Mouse (Mus musculus) B cell, adult 2 months (primary cell): ENCODE measurements at regions not wholly inside any gene's neighbourhood (a gene's known extent, or its start where the extent isn't known, plus 50 kb on each side); places are given as distances from the start of the nearest gene placed in this dataset.

Experiments
- DNase-seq, 2 experiments: peaks; one replicate each; pipeline ENCODE4 v3.0.0; 2022

- DNase-seq = no peak
Observed at GRCm38 (mm10) chr1:194160761-194161461, 457.1 kb upstream of the Plxna2 start.

DNA sequence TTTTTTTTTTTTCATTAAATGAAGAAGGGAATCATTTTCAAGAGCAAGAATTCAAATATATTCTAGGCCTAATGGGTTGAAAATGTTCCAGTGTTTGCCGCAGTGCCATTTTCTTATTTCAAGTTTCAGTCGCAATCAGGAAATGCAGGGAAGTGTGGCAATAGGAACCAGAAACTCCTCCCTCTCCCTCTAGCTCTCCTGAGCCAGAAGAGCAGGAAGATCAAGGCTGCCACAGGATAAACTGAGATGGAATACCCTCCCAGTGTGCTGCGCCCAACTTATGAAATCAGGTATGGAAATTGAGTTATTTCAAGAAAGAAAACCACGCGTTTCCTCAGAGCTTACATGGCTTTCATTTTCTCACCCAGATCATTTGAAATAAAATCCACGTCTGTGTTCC is 460.8 kb upstream of the Plxna2 start:
- DNase-seq = no peak

GRCm38 (mm10) chr1:194148416-194149364 is 469.3 kb upstream of the Plxna2 start:
- no peak for DNase-seq

- no peak for DNase-seq
Observed at GRCm38 (mm10) chr1:194117631-194118360, 500.2 kb upstream of the Plxna2 start.

DNA sequence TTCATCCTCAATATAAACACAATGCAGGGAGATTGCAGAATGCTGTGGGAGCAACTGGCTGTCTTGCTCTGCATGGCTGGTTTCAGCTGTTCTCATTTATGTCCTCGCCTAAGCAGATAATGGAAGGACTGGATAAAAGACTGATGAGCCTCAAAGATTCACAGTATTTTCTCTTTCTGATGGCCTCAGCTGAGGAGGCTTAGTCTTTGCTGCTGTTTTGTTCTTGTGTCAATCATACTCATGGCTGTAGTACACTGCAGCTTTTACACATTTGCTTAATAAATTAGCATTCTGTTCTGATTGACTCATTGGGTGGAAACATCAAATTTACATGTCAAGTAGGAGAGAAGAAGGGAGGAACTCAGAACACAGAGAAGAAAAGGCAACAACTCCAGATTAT is 503.6 kb upstream of the Plxna2 start:
- DNase-seq = no peak

DNA sequence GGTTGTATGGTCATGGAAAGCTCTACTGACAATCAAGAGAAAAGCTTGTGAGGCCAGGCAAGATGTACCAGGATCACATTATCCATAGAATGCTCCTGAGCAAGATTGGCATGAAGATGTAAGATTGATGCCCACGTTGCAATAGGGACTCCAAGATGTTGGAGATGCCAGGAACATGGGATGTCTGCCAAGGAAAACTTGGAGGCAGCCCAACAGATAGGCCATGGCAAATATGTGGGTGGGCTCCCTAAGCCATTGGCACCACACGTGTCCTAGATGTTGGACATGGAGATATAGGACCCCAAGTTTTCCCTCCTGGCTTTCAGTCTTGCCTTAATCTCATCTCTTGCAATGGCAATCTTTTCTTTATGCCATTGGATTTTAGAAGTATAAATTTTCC is 506.1 kb upstream of the Plxna2 start:
- DNase-seq = no peak

DNA sequence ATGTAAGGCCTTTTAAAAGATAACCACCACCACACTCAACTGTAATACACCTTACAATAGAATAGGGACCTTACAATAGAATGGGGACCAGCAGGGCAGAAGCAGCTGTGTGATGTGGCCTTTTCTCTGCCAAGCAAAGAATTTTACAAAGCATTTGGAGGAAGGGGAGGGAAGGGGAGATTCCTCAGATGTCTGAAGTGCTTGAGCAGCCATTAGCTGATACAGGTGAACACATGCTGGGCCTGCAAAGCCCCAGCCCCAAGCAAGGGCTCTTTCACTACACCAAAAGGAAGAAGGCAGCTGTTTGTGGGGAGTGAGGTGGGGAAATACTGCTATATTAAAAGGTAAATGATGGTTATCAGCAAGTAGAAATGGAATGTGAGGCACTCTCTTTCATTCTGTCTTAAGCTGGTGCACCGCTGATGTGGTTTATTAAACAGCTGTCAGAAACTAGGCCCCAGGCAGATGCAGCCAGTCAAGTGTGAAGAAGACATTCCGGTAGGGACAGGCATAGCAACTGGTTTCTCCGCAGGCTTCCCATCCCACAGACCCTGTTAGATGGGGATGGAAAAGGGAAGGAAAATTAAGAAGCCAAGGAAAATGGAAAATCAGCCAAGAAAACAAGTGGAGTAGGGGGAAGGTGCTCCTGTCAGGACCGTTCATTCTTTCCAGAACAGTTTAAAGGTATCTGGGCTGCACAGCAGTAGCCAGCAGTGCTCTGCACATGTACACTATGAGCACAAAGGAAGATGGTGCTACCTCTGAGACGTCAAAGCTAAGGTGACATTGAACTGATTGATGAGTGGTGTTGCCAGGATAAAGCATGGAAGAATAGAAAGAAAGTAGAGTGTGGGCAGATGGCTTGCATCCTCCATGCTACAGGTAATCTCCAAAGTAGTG is 508.6 kb upstream of the Plxna2 start:
- DNase-seq = no peak

DNA sequence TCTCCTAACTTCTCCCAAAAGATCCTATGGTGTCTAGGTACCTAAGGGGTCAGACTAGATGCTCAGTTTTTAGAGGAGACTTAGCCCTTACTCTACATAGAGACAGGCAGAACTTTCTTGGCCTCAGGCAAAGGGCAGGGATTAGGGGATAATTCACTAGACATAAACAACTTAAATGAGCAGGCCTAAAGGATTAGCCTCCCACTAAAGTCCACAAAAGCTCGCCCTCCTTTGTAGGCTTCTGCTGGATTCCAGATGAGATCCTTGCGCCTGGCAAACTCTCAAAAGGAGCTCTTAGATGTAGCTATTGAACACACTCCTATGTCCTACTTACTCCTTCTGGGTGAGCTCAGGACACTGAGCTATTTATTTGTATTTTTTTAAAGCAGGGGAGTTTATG is 509.9 kb upstream of the Plxna2 start:
- DNase-seq = no peak

DNA sequence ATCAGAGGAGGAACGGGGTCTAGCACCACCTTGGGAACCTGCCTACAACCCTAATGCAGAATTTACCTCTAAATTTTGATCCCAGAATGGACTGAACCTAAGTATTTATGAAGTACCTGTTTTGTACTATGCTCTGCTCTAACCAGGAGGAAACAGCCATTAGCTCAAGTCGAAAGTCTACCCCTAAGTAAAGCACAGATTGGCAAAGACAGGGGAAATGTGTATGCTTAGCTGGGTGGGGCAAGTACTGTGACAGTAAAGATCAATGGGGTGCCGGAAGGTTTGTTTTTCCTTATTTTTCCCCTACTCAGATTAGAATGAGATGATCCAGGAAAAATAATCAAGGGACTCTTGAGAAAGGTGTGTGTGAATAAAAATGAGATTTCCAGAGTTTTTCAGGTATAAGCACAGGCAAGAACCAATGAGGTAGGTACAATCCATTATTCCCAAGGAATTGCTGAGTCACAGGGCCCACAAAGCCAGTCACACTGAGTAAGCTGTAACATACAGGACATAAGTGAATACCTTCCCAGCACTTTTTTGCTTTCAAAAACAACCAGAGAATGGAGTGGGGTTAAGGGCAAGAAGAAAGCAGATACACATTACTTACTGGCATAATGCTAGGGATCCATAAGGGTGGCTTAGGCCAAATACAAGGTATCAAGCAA is 510.6 kb upstream of the Plxna2 start:
- no peak for DNase-seq

GRCm38 (mm10) chr1:194089918-194090548 is 528.0 kb upstream of the Plxna2 start:
- no peak for DNase-seq

DNA sequence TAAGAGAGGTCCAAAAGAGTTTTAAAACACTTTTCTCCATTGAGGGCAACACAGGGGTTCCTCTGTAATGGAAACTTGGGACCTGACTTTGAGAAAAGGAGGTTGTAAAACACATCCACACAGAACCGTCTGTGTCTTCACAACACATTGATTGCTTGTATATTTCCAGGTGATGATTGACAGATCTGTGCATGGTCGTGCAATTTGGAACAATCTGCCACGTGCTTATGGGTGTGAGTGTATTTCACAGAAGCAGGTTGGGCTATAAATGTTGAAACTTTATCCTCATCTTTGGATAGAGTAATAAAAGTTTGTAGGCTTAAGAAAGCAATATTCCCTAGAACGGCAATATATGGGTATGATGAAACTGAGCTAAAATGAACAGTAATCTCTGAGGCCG is 559.5 kb upstream of the Plxna2 start:
- no peak for DNase-seq

DNA sequence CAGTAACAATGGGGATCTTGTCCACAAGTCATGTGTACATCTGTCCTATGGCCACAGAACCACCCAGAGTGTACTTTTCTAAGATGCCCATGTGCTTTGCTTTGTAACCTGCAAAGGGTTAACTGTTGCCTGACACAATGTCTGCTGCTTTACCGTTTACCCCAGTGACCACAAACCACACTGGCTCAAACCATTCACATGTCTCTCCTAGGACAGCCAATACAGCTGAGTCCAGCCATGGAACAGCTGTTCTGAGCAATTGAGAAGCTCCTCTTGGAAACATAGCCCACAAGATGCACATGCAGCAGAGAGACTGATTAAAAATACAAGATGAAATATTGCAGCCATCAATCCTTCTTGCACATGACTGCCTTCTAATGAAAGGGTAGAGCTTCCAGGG is 561.5 kb upstream of the Plxna2 start:
- DNase-seq = no peak

- DNase-seq = no peak
Observed at GRCm38 (mm10) chr1:194049746-194050351, 568.2 kb upstream of the Plxna2 start.

GRCm38 (mm10) chr1:194041393-194042352 is 576.3 kb upstream of the Plxna2 start:
- DNase-seq = no peak

GRCm38 (mm10) chr1:194038711-194039110 is 579.3 kb upstream of the Plxna2 start:
- no peak for DNase-seq

DNA sequence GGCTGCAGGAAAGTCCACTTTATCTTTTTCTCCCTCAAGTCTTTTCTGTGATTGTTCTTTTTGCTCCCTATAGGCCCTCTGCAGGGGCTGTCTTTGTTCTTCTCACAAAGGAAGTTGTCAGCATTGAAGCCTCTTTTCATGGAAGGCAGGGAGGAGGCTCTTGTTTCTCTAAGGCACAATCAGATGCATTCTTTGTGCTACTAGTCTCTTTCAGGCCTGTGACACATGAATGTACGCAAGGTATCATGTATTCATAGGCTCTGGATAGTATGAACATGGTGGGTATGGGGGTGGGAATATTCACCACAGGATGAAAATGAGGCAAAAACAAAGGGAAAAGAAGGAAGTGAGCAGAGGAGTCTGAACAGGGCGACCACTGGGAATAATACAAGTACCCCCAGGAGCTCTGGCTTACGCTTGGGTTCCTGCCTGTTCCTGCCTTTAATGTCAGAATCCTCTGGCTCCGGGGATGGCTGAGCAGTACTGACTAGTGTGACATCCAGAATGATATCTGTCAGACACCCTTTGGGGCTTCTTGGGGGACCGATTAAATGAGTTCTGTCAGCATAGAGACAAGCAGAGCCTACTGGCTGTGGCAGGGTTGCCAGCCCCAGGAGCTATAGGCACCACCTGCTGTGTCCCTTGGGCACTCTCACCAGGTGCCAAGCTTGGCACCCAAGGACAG is 583.7 kb upstream of the Plxna2 start:
- no peak for DNase-seq

DNA sequence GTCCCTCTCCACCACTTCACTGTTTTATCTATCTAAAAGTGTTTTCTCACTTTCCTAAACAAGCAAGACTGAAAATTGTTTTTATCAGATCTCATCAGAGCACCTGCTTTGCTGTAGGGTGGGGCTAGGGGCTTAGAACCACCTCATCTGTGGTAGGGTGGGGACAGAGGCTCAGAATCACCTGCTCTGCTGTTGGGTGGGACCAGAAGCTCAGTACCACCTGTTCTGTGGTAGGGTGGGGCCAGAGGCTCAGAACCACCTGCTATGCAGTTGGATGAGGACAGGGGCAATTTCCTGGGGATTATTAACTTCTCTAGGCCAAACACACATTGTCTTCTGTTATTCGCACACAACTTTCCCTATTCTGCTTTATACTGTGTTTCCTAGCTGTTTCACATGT is 585.4 kb upstream of the Plxna2 start:
- no peak for DNase-seq

DNA sequence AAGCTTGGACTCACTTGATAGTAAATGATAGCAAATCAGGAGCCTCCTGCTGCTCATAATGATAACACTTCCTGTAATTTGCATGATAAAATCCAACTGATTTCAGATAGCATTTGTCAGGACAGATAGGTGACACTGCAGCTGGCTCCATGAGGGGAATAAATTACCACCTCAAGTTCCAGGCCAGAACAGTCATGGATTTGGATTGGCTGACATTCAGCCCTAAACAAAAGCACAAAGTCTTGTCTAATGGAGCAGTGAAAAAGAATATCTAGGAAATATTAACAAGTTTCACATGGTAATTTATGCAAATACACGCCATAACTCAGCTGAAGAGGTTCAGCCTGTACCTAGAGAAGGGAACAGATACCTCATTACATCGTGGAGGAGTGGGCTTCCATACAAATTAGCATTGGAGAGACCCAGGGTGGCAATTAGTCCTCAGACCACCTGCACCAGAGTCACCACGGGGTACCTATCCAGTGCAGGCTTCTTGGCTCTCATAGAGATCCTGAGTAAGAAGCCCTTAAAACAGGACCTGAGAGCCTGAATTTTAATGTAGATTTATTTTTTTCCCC is 587.3 kb upstream of the Plxna2 start:
- DNase-seq = no peak
